Mouse (Mus musculus): ENCODE measurements at regions not wholly inside any gene's neighbourhood (a gene's known extent, or its start where the extent isn't known, plus 50 kb on each side); places are given as distances from the start of the nearest gene placed in this dataset.

DNA sequence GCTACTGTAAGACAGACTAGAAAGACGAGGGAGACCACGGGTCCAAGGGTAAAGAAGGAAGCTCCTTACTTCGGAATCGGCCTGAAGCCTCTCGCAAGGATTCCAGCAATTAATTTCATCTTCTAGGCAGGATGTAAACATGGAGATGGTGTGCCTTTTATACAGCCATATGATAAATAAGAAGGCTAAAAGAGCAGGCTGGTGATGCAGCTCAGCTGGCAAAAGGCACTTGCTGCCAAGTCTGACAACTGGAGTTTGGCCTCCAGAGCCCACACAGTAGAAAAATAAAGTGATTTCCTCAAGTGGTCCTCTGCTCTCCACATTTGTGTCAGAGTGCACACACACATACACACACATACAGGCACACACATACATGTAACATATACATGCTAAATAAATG, 605.1 kb upstream of the Jmjd1c start:
- TF ChIP-seq CTCF (IDR thresholded peaks at IDR 0.05; ENCODE audit: low read depth) (no peak), EP300 (IDR thresholded peaks at IDR 0.05; ENCODE audit: low read depth) (no peak)
